Mouse (Mus musculus): ENCODE measurements around the gene Tomt.

GRCm38 (mm10) chr7:101952098-101952497, 45.9 kb upstream of the Tomt start:
- TF ChIP-seq CTCF (IDR thresholded peaks at IDR 0.05; ENCODE audit: low read depth, low read length) (no peak), GATA1 (IDR thresholded peaks at IDR 0.05; ENCODE audit: borderline replicate concordance, low read length) (no peak), GATA2 (IDR thresholded peaks at IDR 0.05; ENCODE audit: borderline replicate concordance, low read depth, low read length) (no peak), TAL1 (conservative IDR thresholded peaks at IDR 0.05; ENCODE audit: low read depth, low read length) (no peak)
